Mouse (Mus musculus): ENCODE measurements around the gene Mxi1. TPM values are rescaled to one million over a fixed set of nuclear protein-coding genes. Genes with fewer than 3 reads are reported as not detected.

The Mxi1 gene
- polyA plus RNA-seq, 1 experiment from 2014 or later: 59.3 TPM

- H3K27me3 ChIP-seq (ENCODE audit: control insufficient read depth, insufficient read depth, low read length): no peaks in the 10 kb centered on the region
- whole genome bisulfite sequencing: 32% methylated on average over 3 of the region's 3 CpGs
- H3K9ac ChIP-seq (replicated peaks; ENCODE audit: low read length): no peak overlapping the region
- ATAC-seq (ENCODE audit: low FRiP score, low TSS enrichment): no peak
- no peaks in the 10 kb centered on the region for H3K36me3 ChIP-seq (ENCODE audit: control insufficient read depth, insufficient read depth, low read length)
- H3K4me2 ChIP-seq (ENCODE audit: low read length): no peak overlapping the region
- H3K4me3 ChIP-seq (replicated peaks; ENCODE audit: low read depth, low read length): no peak overlapping the region
- no peak for DNase-seq
- no peak overlapping the region for H3K27ac ChIP-seq (replicated peaks; ENCODE audit: low read depth, low read length)
- no peaks in the 10 kb centered on the region for H3K9me3 ChIP-seq (ENCODE audit: control insufficient read depth, low read length)
- H3K4me1 ChIP-seq (ENCODE audit: control insufficient read depth, insufficient read depth, low read length): no peaks in the 10 kb centered on the region
Measured at GRCm38 (mm10) chr19:53275204-53275603, 35.1 kb upstream of the Mxi1 start.

GRCm38 (mm10) chr19:53276902-53277707, 33.2 kb upstream of the Mxi1 start:
- no peak for DNase-seq
- no peak for ATAC-seq (ENCODE audit: low FRiP score, low TSS enrichment)
- H3K27me3 ChIP-seq (ENCODE audit: control insufficient read depth, insufficient read depth, low read length): no peaks in the 10 kb centered on the region
- H3K36me3 ChIP-seq (ENCODE audit: control insufficient read depth, insufficient read depth, low read length): no peaks in the 10 kb centered on the region
- H3K9ac ChIP-seq (replicated peaks; ENCODE audit: low read length): no peak overlapping the region
- 78% methylated on average over 19 of the region's 19 CpGs for WGBS
- H3K4me2 ChIP-seq (ENCODE audit: low read length): no peak overlapping the region
- no peaks in the 10 kb centered on the region for H3K9me3 ChIP-seq (ENCODE audit: control insufficient read depth, low read length)
- H3K4me3 ChIP-seq (replicated peaks; ENCODE audit: low read depth, low read length): no peak overlapping the region
- no peak overlapping the region for H3K27ac ChIP-seq (replicated peaks; ENCODE audit: low read depth, low read length)
- no peaks in the 10 kb centered on the region for H3K4me1 ChIP-seq (ENCODE audit: control insufficient read depth, insufficient read depth, low read length)

- Histone ChIP-seq H3K9me3 (ENCODE audit: control insufficient read depth, low read length) (no peaks in the 10 kb centered on the region), H3K4me1 (ENCODE audit: control insufficient read depth, insufficient read depth, low read length) (no peaks in the 10 kb centered on the region), H3K27me3 (ENCODE audit: control insufficient read depth, insufficient read depth, low read length) (no peaks in the 10 kb centered on the region), H3K4me3 (replicated peaks; ENCODE audit: low read depth, low read length) (no peak overlapping the region), H3K36me3 (ENCODE audit: control insufficient read depth, insufficient read depth, low read length) (no peaks in the 10 kb centered on the region), H3K4me2 (ENCODE audit: low read length) (no peak overlapping the region), H3K9ac (replicated peaks; ENCODE audit: low read length) (no peak overlapping the region), H3K27ac (replicated peaks; ENCODE audit: low read depth, low read length) (no peak overlapping the region)
- DNase-seq (no peak), ATAC-seq (ENCODE audit: low FRiP score, low TSS enrichment) (no peak)
- WGBS: 74% methylated on average over 19 of the region's 19 CpGs
Measured at GRCm38 (mm10) chr19:53278491-53279415, 31.6 kb upstream of the Mxi1 start.

GRCm38 (mm10) chr19:53280254-53280653, 30.1 kb upstream of the Mxi1 start:
- Histone ChIP-seq H3K36me3 (ENCODE audit: control insufficient read depth, insufficient read depth, low read length) (no peaks in the 10 kb centered on the region), H3K4me1 (ENCODE audit: control insufficient read depth, insufficient read depth, low read length) (peaks cover 9% of the 10 kb centered on the region), H3K27ac (replicated peaks; ENCODE audit: low read depth, low read length) (no peak overlapping the region), H3K4me3 (replicated peaks; ENCODE audit: low read depth, low read length) (no peak overlapping the region), H3K9ac (replicated peaks; ENCODE audit: low read length) (no peak overlapping the region), H3K27me3 (ENCODE audit: control insufficient read depth, insufficient read depth, low read length) (no peaks in the 10 kb centered on the region), H3K9me3 (ENCODE audit: control insufficient read depth, low read length) (no peaks in the 10 kb centered on the region), H3K4me2 (ENCODE audit: low read length) (no peak overlapping the region)
- WGBS: 88% methylated on average over 8 of the region's 8 CpGs
- ATAC-seq (ENCODE audit: low FRiP score, low TSS enrichment) (no peak), DNase-seq (no peak)

- 55% methylated on average over 10 of the region's 10 CpGs for WGBS
- no peak overlapping the region for H3K4me3 ChIP-seq (replicated peaks; ENCODE audit: low read depth, low read length)
- DNase-seq (peak; percentile 39), ATAC-seq (ENCODE audit: low FRiP score, low TSS enrichment) (no peak)
- no peaks in the 10 kb centered on the region for H3K27me3 ChIP-seq (ENCODE audit: control insufficient read depth, insufficient read depth, low read length)
- H3K9me3 ChIP-seq (ENCODE audit: control insufficient read depth, low read length): no peaks in the 10 kb centered on the region
- H3K9ac ChIP-seq (replicated peaks; ENCODE audit: low read length): no peak overlapping the region
- H3K4me2 ChIP-seq (ENCODE audit: low read length): no peak overlapping the region
- H3K36me3 ChIP-seq (ENCODE audit: control insufficient read depth, insufficient read depth, low read length): no peaks in the 10 kb centered on the region
- H3K27ac ChIP-seq (replicated peaks; ENCODE audit: low read depth, low read length): no peak overlapping the region
- peaks cover 9% of the 10 kb centered on the region for H3K4me1 ChIP-seq (ENCODE audit: control insufficient read depth, insufficient read depth, low read length)
Measured at GRCm38 (mm10) chr19:53282571-53282970, 27.7 kb upstream of the Mxi1 start.

GRCm38 (mm10) chr19:53283742-53284141, 26.6 kb upstream of the Mxi1 start:
- no peaks in the 10 kb centered on the region for H3K36me3 ChIP-seq (ENCODE audit: control insufficient read depth, insufficient read depth, low read length)

GRCm38 (mm10) chr19:53284268-53285208, 25.8 kb upstream of the Mxi1 start:
- Histone ChIP-seq H3K4me3 (replicated peaks; ENCODE audit: low read depth, low read length) (no peak overlapping the region), H3K36me3 (ENCODE audit: control insufficient read depth, insufficient read depth, low read length) (no peaks in the 10 kb centered on the region), H3K4me2 (ENCODE audit: low read length) (peak overlapping the region; percentile 27), H3K27ac (replicated peaks; ENCODE audit: low read depth, low read length) (peak overlapping the region; percentile 54; the same call in 1 of the 2 replicates), H3K27me3 (ENCODE audit: control insufficient read depth, insufficient read depth, low read length) (no peaks in the 10 kb centered on the region), H3K9me3 (ENCODE audit: control insufficient read depth, low read length) (no peaks in the 10 kb centered on the region), H3K4me1 (ENCODE audit: control insufficient read depth, insufficient read depth, low read length) (peaks cover 9% of the 10 kb centered on the region), H3K9ac (replicated peaks; ENCODE audit: low read length) (peak overlapping the region; percentile 44; the same call in 1 of the 2 replicates)
- no peak for ATAC-seq (ENCODE audit: low FRiP score, low TSS enrichment)
- DNase-seq: peak; percentile 50
- 27% methylated on average over 20 of the region's 20 CpGs for WGBS

More at GRCm38 (mm10) chr19:53283742-53284141, 26.6 kb upstream of the Mxi1 start:
- ATAC-seq (ENCODE audit: low FRiP score, low TSS enrichment) (no peak), DNase-seq (no peak)
- Histone ChIP-seq H3K9me3 (ENCODE audit: control insufficient read depth, low read length) (no peaks in the 10 kb centered on the region), H3K27me3 (ENCODE audit: control insufficient read depth, insufficient read depth, low read length) (no peaks in the 10 kb centered on the region), H3K4me1 (ENCODE audit: control insufficient read depth, insufficient read depth, low read length) (peaks cover 9% of the 10 kb centered on the region), H3K4me3 (replicated peaks; ENCODE audit: low read depth, low read length) (no peak overlapping the region), H3K9ac (replicated peaks; ENCODE audit: low read length) (no peak overlapping the region), H3K4me2 (ENCODE audit: low read length) (no peak overlapping the region), H3K27ac (replicated peaks; ENCODE audit: low read depth, low read length) (no peak overlapping the region)
- WGBS: 72% methylated on average over 7 of the region's 7 CpGs
